Mouse (Mus musculus): ENCODE results near the gene Tbc1d22a. TPM values are rescaled to one million over a fixed set of nuclear protein-coding genes. Genes with fewer than 3 reads are reported as not detected.

Gene Tbc1d22a
- polyA plus RNA-seq, 1 experiment, result 19.5 TPM

GRCm38 (mm10) chr15:86334745-86335144 lies 120.5 kb downstream of the Tbc1d22a start:
- Histone ChIP-seq H3K4me3 (ENCODE audit: control insufficient read depth, low read depth, low read length) (no peak overlapping the region), H3K27ac (ENCODE audit: control insufficient read depth, insufficient read depth, low read depth, low read length) (no peak overlapping the region), H3K4me1 (ENCODE audit: control insufficient read depth, insufficient read depth, low read length) (no peaks in the 10 kb centered on the region), H3K36me3 (ENCODE audit: control insufficient read depth, insufficient read depth, low read length) (no peaks in the 10 kb centered on the region), H3K27me3 (ENCODE audit: control insufficient read depth, insufficient read depth, low read length) (no peaks in the 10 kb centered on the region)
- TF ChIP-seq POLR2A (IDR thresholded peaks at IDR 0.05; ENCODE audit: control insufficient read depth, low read depth, low read length) (no peak), CTCF (IDR thresholded peaks at IDR 0.05; ENCODE audit: control insufficient read depth, insufficient read depth, insufficient replicate concordance, low read depth, low read length) (no peak)

GRCm38 (mm10) chr15:86335781-86336180 lies 121.5 kb downstream of the Tbc1d22a start:
- Histone ChIP-seq H3K27ac (ENCODE audit: control insufficient read depth, insufficient read depth, low read depth, low read length) (no peak overlapping the region), H3K4me3 (ENCODE audit: control insufficient read depth, low read depth, low read length) (no peak overlapping the region), H3K36me3 (ENCODE audit: control insufficient read depth, insufficient read depth, low read length) (no peaks in the 10 kb centered on the region), H3K27me3 (ENCODE audit: control insufficient read depth, insufficient read depth, low read length) (no peaks in the 10 kb centered on the region), H3K4me1 (ENCODE audit: control insufficient read depth, insufficient read depth, low read length) (no peaks in the 10 kb centered on the region)
- no peak for TF ChIP-seq POLR2A (IDR thresholded peaks at IDR 0.05; ENCODE audit: control insufficient read depth, low read depth, low read length)
- no peak for TF ChIP-seq CTCF (IDR thresholded peaks at IDR 0.05; ENCODE audit: control insufficient read depth, insufficient read depth, insufficient replicate concordance, low read depth, low read length)

- TF ChIP-seq CTCF (IDR thresholded peaks at IDR 0.05; ENCODE audit: control insufficient read depth, insufficient read depth, insufficient replicate concordance, low read depth, low read length) (no peak), POLR2A (IDR thresholded peaks at IDR 0.05; ENCODE audit: control insufficient read depth, low read depth, low read length) (no peak)
- H3K4me1 ChIP-seq (ENCODE audit: control insufficient read depth, insufficient read depth, low read length), result no peaks in the 10 kb centered on the region
- H3K27me3 ChIP-seq (ENCODE audit: control insufficient read depth, insufficient read depth, low read length), result no peaks in the 10 kb centered on the region
- no peak overlapping the region for H3K27ac ChIP-seq (ENCODE audit: control insufficient read depth, insufficient read depth, low read depth, low read length)
- H3K4me3 ChIP-seq (ENCODE audit: control insufficient read depth, low read depth, low read length), result no peak overlapping the region
- no peaks in the 10 kb centered on the region for H3K36me3 ChIP-seq (ENCODE audit: control insufficient read depth, insufficient read depth, low read length)
Observed at GRCm38 (mm10) chr15:86337726-86338125, 123.5 kb downstream of the Tbc1d22a start.

- Histone ChIP-seq H3K27ac (ENCODE audit: control insufficient read depth, insufficient read depth, low read depth, low read length) (no peak overlapping the region), H3K4me3 (ENCODE audit: control insufficient read depth, low read depth, low read length) (no peak overlapping the region), H3K27me3 (ENCODE audit: control insufficient read depth, insufficient read depth, low read length) (no peaks in the 10 kb centered on the region), H3K4me1 (ENCODE audit: control insufficient read depth, insufficient read depth, low read length) (no peaks in the 10 kb centered on the region), H3K36me3 (ENCODE audit: control insufficient read depth, insufficient read depth, low read length) (no peaks in the 10 kb centered on the region)
- TF ChIP-seq POLR2A (IDR thresholded peaks at IDR 0.05; ENCODE audit: control insufficient read depth, low read depth, low read length) (no peak), CTCF (IDR thresholded peaks at IDR 0.05; ENCODE audit: control insufficient read depth, insufficient read depth, insufficient replicate concordance, low read depth, low read length) (no peak)
Observed at GRCm38 (mm10) chr15:86339736-86340135, 125.5 kb downstream of the Tbc1d22a start.

- Histone ChIP-seq H3K36me3 (ENCODE audit: control insufficient read depth, insufficient read depth, low read length) (no peaks in the 10 kb centered on the region), H3K27me3 (ENCODE audit: control insufficient read depth, insufficient read depth, low read length) (no peaks in the 10 kb centered on the region), H3K4me1 (ENCODE audit: control insufficient read depth, insufficient read depth, low read length) (no peaks in the 10 kb centered on the region), H3K27ac (ENCODE audit: control insufficient read depth, insufficient read depth, low read depth, low read length) (no peak overlapping the region), H3K4me3 (ENCODE audit: control insufficient read depth, low read depth, low read length) (no peak overlapping the region)
- no peak for TF ChIP-seq POLR2A (IDR thresholded peaks at IDR 0.05; ENCODE audit: control insufficient read depth, low read depth, low read length)
- TF ChIP-seq CTCF (IDR thresholded peaks at IDR 0.05; ENCODE audit: control insufficient read depth, insufficient read depth, insufficient replicate concordance, low read depth, low read length), result no peak
Observed at GRCm38 (mm10) chr15:86340766-86341165, 126.5 kb downstream of the Tbc1d22a start.

- TF ChIP-seq CTCF (IDR thresholded peaks at IDR 0.05; ENCODE audit: control insufficient read depth, insufficient read depth, insufficient replicate concordance, low read depth, low read length), result no peak
- TF ChIP-seq POLR2A (IDR thresholded peaks at IDR 0.05; ENCODE audit: control insufficient read depth, low read depth, low read length), result no peak
- Histone ChIP-seq H3K4me3 (ENCODE audit: control insufficient read depth, low read depth, low read length) (no peak overlapping the region), H3K4me1 (ENCODE audit: control insufficient read depth, insufficient read depth, low read length) (no peaks in the 10 kb centered on the region), H3K27me3 (ENCODE audit: control insufficient read depth, insufficient read depth, low read length) (no peaks in the 10 kb centered on the region), H3K36me3 (ENCODE audit: control insufficient read depth, insufficient read depth, low read length) (no peaks in the 10 kb centered on the region), H3K27ac (ENCODE audit: control insufficient read depth, insufficient read depth, low read depth, low read length) (no peak overlapping the region)
Observed at GRCm38 (mm10) chr15:86342637-86343375, 128.5 kb downstream of the Tbc1d22a start.

- H3K27ac ChIP-seq (ENCODE audit: control insufficient read depth, insufficient read depth, low read depth, low read length), result no peak overlapping the region
Observed at GRCm38 (mm10) chr15:86344906-86345331, 130.7 kb downstream of the Tbc1d22a start.

More at GRCm38 (mm10) chr15:86344906-86345331, 130.7 kb downstream of the Tbc1d22a start:
- H3K4me1 ChIP-seq (ENCODE audit: control insufficient read depth, insufficient read depth, low read length), result no peaks in the 10 kb centered on the region
- H3K4me3 ChIP-seq (ENCODE audit: control insufficient read depth, low read depth, low read length), result no peak overlapping the region
- no peaks in the 10 kb centered on the region for H3K36me3 ChIP-seq (ENCODE audit: control insufficient read depth, insufficient read depth, low read length)
- H3K27me3 ChIP-seq (ENCODE audit: control insufficient read depth, insufficient read depth, low read length), result no peaks in the 10 kb centered on the region
- TF ChIP-seq POLR2A (IDR thresholded peaks at IDR 0.05; ENCODE audit: control insufficient read depth, low read depth, low read length) (no peak), CTCF (IDR thresholded peaks at IDR 0.05; ENCODE audit: control insufficient read depth, insufficient read depth, insufficient replicate concordance, low read depth, low read length) (no peak)

Data from testis, adult 2 months (tissue).